Mouse (Mus musculus): ENCODE results near the gene Traf7. TPM values are rescaled to one million over a fixed set of nuclear protein-coding genes. Genes with fewer than 3 reads are reported as not detected.

Gene Traf7
- polyA plus RNA-seq, 1 experiment from 2014 or later, result 59.4 TPM

DNA sequence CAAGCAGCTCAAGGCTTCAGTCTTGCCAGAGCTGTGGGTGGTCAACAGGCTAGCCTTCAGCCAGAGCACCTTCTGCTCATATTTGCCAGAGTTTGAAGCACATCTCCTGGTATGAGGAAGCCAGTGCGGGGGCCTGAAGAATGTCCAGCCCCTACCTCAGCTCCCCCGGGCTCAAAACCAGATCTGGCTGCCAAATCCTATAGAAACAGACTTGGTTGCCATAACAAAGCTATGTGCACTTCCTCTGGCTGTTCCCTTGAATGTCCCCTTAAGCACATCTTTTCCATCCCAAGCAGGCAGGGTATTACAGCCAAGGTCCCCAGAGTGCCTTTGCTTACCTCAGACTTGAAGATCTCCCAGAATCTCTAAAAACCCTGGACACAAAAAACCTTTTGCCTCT, 3.0 kb downstream of the Traf7 start:
- no peaks in the 10 kb centered on the region for H3K27me3 ChIP-seq (ENCODE audit: insufficient read depth, low read length)
- H3K27ac ChIP-seq, result no peak overlapping the region
- no peak for DNase-seq (ENCODE audit: low spot score)
- no peak overlapping the region for H3K4me3 ChIP-seq (replicated peaks; ENCODE audit: low read depth, low read length)
- H3K9ac ChIP-seq (ENCODE audit: low read depth, low read length), result 0 out of 2 replicates have a peak overlapping the region, but pooled peaks have one; percentile 8
- no peaks in the 10 kb centered on the region for H3K9me3 ChIP-seq (replicated peaks; ENCODE audit: low read length)
- WGBS, result 55% methylated on average over 2 of the region's 2 CpGs
- no peak for TF ChIP-seq CTCF (IDR thresholded peaks at IDR 0.05; ENCODE audit: low read depth)
- no peak for ATAC-seq (replicated peaks; ENCODE audit: low FRiP score, low read depth)
- H3K4me2 ChIP-seq (ENCODE audit: low read length), result no peak overlapping the region
- peaks cover 7% of the 10 kb centered on the region; the same call in 1 of the 2 replicates for H3K36me3 ChIP-seq (ENCODE audit: insufficient read depth, low read length)
- H3K4me1 ChIP-seq (replicated peaks; ENCODE audit: insufficient read depth, low read length), result peaks cover 11% of the 10 kb centered on the region

DNA sequence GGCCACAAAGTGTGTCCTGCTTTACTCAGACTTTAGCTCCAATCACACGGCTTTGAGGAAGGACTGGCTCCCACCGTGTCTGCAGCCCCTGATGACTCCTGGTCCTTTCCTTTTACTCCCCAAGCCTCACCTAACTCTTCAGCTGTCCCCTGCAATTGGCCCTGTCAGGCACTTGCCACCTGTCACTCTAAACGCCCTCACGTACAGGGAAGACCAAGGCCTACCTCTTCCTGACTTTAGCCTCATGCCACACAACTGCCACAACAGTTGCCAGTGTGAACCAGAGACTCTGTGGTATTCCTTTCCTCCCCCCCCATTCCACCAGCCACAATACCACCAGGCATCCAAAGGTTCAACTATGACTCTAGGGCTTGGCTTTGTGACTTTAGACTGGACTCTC, 7.3 kb downstream of the Traf7 start:
- no peaks in the 10 kb centered on the region for H3K9me3 ChIP-seq (replicated peaks; ENCODE audit: low read length)
- H3K36me3 ChIP-seq (ENCODE audit: insufficient read depth, low read length), result peaks cover 29% of the 10 kb centered on the region
- no peak overlapping the region for H3K4me3 ChIP-seq (replicated peaks; ENCODE audit: low read depth, low read length)
- WGBS, result 84% methylated on average over 4 of the region's 4 CpGs
- H3K27me3 ChIP-seq (ENCODE audit: insufficient read depth, low read length), result no peaks in the 10 kb centered on the region
- DNase-seq (ENCODE audit: low spot score), result no peak
- no peak overlapping the region for H3K27ac ChIP-seq
- no peak for TF ChIP-seq CTCF (IDR thresholded peaks at IDR 0.05; ENCODE audit: low read depth)
- no peak overlapping the region for H3K4me2 ChIP-seq (ENCODE audit: low read length)
- H3K9ac ChIP-seq (ENCODE audit: low read depth, low read length), result no peak overlapping the region
- ATAC-seq (replicated peaks; ENCODE audit: low FRiP score, low read depth), result no peak
- no peaks in the 10 kb centered on the region for H3K4me1 ChIP-seq (replicated peaks; ENCODE audit: insufficient read depth, low read length)

DNA sequence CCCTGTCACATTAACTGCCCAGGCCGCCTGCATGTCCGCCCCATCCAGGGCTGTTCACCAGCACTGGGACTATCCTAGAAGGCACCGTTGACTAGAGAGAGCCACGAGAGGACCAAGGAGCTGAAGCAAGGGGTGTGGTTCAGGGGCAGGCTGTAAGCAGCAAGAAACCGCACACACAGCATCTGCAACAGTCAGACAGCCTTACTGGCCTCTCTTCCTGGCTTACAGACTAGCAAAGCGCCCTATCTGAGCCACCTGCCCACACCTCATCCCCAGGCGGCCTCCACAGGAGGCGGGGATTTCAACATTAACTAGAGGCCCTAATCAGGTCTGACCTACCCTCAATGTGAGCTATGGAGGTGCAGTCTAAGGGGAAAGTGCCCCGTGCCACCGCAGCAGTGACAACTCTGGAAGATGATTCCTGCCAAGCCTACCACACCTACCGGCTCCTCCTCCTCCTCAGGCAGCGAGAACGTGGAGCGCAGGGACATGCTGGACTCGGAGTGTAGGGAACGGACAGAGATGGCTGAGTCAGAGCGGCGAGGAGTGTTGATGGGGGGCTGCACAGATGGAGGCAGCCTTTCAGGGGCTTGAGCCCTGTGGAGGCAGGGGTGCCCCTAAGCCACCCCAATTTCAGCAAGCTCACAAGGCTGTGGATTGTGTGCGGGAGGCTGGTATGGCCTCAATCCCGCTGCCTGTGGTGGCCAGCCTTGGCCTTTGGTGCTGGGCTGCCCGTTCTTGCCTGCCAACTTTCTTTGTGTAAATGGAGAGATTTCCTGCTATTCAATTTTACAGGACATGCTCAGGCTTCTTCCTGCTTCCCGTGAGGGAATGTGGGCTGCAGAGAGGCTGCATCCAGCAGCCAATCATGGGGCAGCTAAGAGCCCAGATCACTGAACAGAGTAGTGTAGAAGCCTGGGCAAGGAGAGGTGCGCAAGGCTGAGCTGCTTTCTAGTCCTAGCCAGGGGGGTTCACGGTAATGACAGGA, 13.2 kb downstream of the Traf7 start:
- Histone ChIP-seq H3K27me3 (ENCODE audit: insufficient read depth, low read length) (no peaks in the 10 kb centered on the region), H3K36me3 (ENCODE audit: insufficient read depth, low read length) (peaks cover 58% of the 10 kb centered on the region), H3K4me3 (replicated peaks; ENCODE audit: low read depth, low read length) (no peak overlapping the region), H3K9ac (ENCODE audit: low read depth, low read length) (no peak overlapping the region), H3K4me1 (replicated peaks; ENCODE audit: insufficient read depth, low read length) (no peaks in the 10 kb centered on the region), H3K9me3 (replicated peaks; ENCODE audit: low read length) (no peaks in the 10 kb centered on the region), H3K27ac (peak overlapping the region; percentile 37; the same call in 1 of the 2 replicates), H3K4me2 (ENCODE audit: low read length) (peak overlapping the region; percentile 26)
- DNase-seq (ENCODE audit: low spot score) (no peak), ATAC-seq (replicated peaks; ENCODE audit: low FRiP score, low read depth) (no peak)
- WGBS, result 69% methylated on average over 24 of the region's 24 CpGs
- TF ChIP-seq CTCF (IDR thresholded peaks at IDR 0.05; ENCODE audit: low read depth), result no peak

DNA sequence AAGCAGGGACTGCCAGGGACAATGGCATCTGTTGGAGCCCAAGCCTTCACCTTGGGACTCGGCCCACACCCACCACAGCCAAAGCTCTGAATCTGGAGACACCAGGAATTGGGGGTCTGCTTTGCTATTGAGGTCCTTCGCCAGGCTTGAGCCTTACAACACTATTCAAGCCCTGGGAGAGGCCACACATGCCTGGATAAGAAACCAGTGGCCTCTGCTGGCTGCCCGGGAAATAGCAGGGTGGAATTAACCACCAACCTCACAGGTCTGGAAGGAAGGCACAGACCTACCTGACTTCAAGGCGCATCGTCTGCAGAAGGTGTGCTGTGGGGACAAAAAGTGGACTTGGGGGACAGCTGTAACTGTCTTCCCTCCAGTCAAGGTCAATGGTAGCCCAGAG, 14.1 kb downstream of the Traf7 start:
- Histone ChIP-seq H3K9me3 (replicated peaks; ENCODE audit: low read length) (no peaks in the 10 kb centered on the region), H3K27ac (no peak overlapping the region), H3K4me3 (replicated peaks; ENCODE audit: low read depth, low read length) (no peak overlapping the region), H3K4me1 (replicated peaks; ENCODE audit: insufficient read depth, low read length) (no peaks in the 10 kb centered on the region), H3K4me2 (ENCODE audit: low read length) (peak overlapping the region; percentile 26; the same call in 1 of the 2 replicates), H3K9ac (ENCODE audit: low read depth, low read length) (peak overlapping the region; percentile 19; the same call in 1 of the 2 replicates), H3K27me3 (ENCODE audit: insufficient read depth, low read length) (no peaks in the 10 kb centered on the region), H3K36me3 (ENCODE audit: insufficient read depth, low read length) (peaks cover 62% of the 10 kb centered on the region)
- DNase-seq (ENCODE audit: low spot score) (peak; percentile 73), ATAC-seq (replicated peaks; ENCODE audit: low FRiP score, low read depth) (peak; percentile 44)
- WGBS, result 52% methylated on average over 5 of the region's 5 CpGs
- peak; percentile 78 for TF ChIP-seq CTCF (IDR thresholded peaks at IDR 0.05; ENCODE audit: low read depth)

DNA sequence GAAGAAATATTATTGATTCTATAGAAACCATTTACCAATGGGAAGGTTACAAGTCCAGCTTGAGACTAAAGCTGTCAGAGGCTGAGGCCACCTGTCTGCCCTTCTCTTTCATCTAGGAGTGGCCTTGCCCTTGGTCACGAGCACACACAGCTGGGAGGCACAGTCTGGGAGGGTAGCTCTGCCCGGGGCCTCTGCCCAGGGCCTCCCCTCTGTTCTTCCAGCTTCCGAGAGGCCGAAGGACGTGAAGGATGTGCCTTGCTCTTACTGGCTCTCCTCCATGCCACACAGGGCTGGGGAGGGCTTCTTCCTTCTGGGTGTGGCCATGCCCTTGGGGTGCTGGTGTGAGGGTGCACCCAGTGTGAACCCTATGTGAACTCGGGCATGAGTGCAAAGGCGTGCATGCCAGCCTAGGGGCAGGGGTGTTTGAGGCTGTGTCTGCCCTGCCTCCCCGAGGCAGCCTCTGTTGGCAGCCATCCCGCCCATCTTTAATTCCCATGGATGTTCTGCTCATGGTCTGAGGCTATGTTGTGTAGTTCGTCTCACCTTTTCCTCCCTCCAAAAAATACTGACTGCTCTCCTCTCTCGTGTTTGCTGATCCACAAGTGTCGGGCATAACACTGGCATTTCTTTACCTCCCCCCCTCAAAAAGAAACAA, 19.8 kb downstream of the Traf7 start:
- 0 out of 2 replicates have a peak, but pooled peaks have one; percentile 19 for ATAC-seq (replicated peaks; ENCODE audit: low FRiP score, low read depth)
- no peak for TF ChIP-seq CTCF (IDR thresholded peaks at IDR 0.05; ENCODE audit: low read depth)
- Histone ChIP-seq H3K27me3 (ENCODE audit: insufficient read depth, low read length) (no peaks in the 10 kb centered on the region), H3K4me1 (replicated peaks; ENCODE audit: insufficient read depth, low read length) (no peaks in the 10 kb centered on the region), H3K36me3 (ENCODE audit: insufficient read depth, low read length) (peaks cover 47% of the 10 kb centered on the region), H3K9ac (ENCODE audit: low read depth, low read length) (no peak overlapping the region), H3K4me2 (ENCODE audit: low read length) (no peak overlapping the region), H3K9me3 (replicated peaks; ENCODE audit: low read length) (no peaks in the 10 kb centered on the region), H3K4me3 (replicated peaks; ENCODE audit: low read depth, low read length) (no peak overlapping the region), H3K27ac (no peak overlapping the region)
- DNase-seq (ENCODE audit: low spot score), result no peak
- WGBS, result 84% methylated on average over 12 of the region's 12 CpGs

DNA sequence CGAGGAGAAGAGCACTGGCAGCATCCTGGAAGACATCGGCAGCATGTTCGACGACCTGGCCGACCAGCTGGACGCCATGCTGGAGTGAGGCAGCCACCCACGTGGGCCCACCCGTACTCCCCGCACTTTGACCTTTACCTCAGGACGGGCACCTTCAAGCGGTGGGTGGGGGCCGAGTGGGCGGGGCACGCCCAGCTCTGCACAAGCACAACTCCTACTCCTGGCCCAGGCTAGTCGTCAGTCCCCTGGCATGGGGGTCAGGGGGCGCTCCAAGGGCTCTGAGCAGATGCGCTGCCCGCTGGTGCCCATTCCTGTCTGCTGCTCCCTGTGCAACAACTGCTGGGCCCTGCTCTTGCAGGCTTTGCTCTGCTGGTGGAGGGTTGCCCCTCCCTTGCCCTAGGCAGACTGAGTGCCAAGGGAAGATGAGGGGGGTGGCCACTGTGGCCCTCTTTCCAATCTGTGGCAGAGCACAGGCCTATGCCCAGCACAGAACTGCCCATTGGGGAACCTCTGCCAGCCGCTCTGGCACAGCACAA, 20.5 kb downstream of the Traf7 start:
- no peak overlapping the region for H3K4me2 ChIP-seq (ENCODE audit: low read length)
- H3K4me1 ChIP-seq (replicated peaks; ENCODE audit: insufficient read depth, low read length), result no peaks in the 10 kb centered on the region
- DNase-seq (ENCODE audit: low spot score) (no peak), ATAC-seq (replicated peaks; ENCODE audit: low FRiP score, low read depth) (peak; percentile 12; the same call in 1 of the 2 replicates)
- no peak for TF ChIP-seq CTCF (IDR thresholded peaks at IDR 0.05; ENCODE audit: low read depth)
- 44% methylated on average over 19 of the region's 19 CpGs for WGBS
- peaks cover 43% of the 10 kb centered on the region for H3K36me3 ChIP-seq (ENCODE audit: insufficient read depth, low read length)
- no peak overlapping the region for H3K27ac ChIP-seq
- H3K9me3 ChIP-seq (replicated peaks; ENCODE audit: low read length), result no peaks in the 10 kb centered on the region
- H3K4me3 ChIP-seq (replicated peaks; ENCODE audit: low read depth, low read length), result no peak overlapping the region
- no peaks in the 10 kb centered on the region for H3K27me3 ChIP-seq (ENCODE audit: insufficient read depth, low read length)
- H3K9ac ChIP-seq (ENCODE audit: low read depth, low read length), result 0 out of 2 replicates have a peak overlapping the region, but pooled peaks have one; percentile 8

Data from kidney, postnatal 0 days (tissue).